Mouse (Mus musculus) MEL (cell line): ENCODE data around the gene Aff1.

Experiments used
- CTCF ChIP-seq, 3 experiments: IDR thresholded peaks in 2 of 3; conservative IDR thresholded peaks in 1 of 3; 2 replicates each; pipeline ENCODE4 v1.5.1; 2011 to 2012; ENCODE audit warnings: low read length in 3 of 3, low read depth in 2 of 3, mild to moderate bottlenecking in 2 of 3, improper control_type of control experiment in 1 of 3, inconsistent platforms in 1 of 3, mixed read lengths in 1 of 3, moderate library complexity in 1 of 3; ENCODE audit not compliant: control insufficient read depth in 1 of 3, insufficient read depth in 1 of 3, poor library complexity in 1 of 3, severe bottlenecking in 1 of 3
- E2F4 ChIP-seq: IDR thresholded peaks from 2 replicates; pipeline ENCODE4 v1.6.1; 2011; ENCODE audit warnings: low read depth, low read length, improper control_type of control experiment, borderline replicate concordance
- GATA1 ChIP-seq: IDR thresholded peaks from 2 replicates; pipeline ENCODE4 v1.6.1; 2011; ENCODE audit warnings: low read depth, low read length, improper control_type of control experiment
- POLR2A ChIP-seq, 2 experiments: IDR thresholded peaks; 2 replicates each; pipeline ENCODE4 v1.6.1; 2011 to 2012; ENCODE audit warnings: low read length in 2 of 2, mild to moderate bottlenecking in 2 of 2, control low read depth in 1 of 2, improper control_type of control experiment in 1 of 2, low read depth in 1 of 2, moderate library complexity in 1 of 2; ENCODE audit not compliant: control insufficient read depth in 1 of 2, insufficient read depth in 1 of 2, poor library complexity in 1 of 2
- ZC3H11A ChIP-seq: IDR thresholded peaks from 2 replicates; pipeline ENCODE4 v1.6.1; 2012; ENCODE audit warnings: low read depth, mild to moderate bottlenecking, inconsistent platforms, low read length, improper control_type of control experiment
- ZNF384 ChIP-seq: IDR thresholded peaks from 2 replicates; pipeline ENCODE4 v1.6.1; 2012; ENCODE audit warnings: low read depth, mild to moderate bottlenecking, inconsistent platforms, low read length, improper control_type of control experiment

DNA sequence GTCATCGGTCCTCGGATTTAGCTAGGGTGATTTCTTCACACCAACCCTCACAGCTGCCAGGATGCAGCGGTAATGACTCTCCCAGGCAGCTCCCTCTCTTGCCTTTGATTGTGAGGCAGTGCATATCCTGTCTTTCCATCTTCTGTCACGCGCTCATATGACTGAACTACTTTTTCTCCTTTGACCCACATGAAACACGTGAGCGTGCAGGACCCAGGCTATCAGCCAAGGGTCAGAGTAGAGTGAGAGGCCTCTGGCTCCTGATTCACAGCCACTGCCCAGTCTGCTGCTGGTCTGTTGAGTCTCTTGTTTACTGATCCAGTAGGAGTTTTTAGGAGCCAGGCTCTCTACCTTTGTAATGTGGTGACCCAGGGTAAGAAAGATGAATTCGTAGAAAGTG is 156.4 kb downstream of the Aff1 start:
- TF ChIP-seq GATA1 (no peak), CTCF (IDR thresholded peaks at IDR 0.05 in 2 of 3, conservative IDR thresholded peaks at IDR 0.05 in 1 of 3; ENCODE audit: control insufficient read depth in 1 of 3, insufficient read depth in 1 of 3, low read depth in 2 of 3, low read length in 3 of 3, poor library complexity in 1 of 3, severe bottlenecking in 1 of 3) (no peak), E2F4 (no peak), POLR2A (IDR thresholded peaks at IDR 0.05; ENCODE audit: control insufficient read depth in 1 of 2, insufficient read depth in 1 of 2, low read depth in 1 of 2, low read length in 2 of 2, poor library complexity in 1 of 2) (no peak), ZC3H11A (no peak), ZNF384 (no peak)
